Mouse (Mus musculus): ENCODE measurements around the gene Pced1a. TPM values are rescaled to one million over a fixed set of nuclear protein-coding genes. Genes with fewer than 3 reads are reported as not detected.
A peak's percentile ranks its signal among the peaks of the same experiment; 100 is the strongest.

Gene Pced1a
- polyA plus RNA-seq, 1 experiment from 2014 or later, result 11.9 TPM

GRCm38 (mm10) chr2:130430484-130430883 is 6.0 kb upstream of the Pced1a start:
- Histone ChIP-seq H3K4me3 (replicated peaks) (no peak overlapping the region), H3K9ac (replicated peaks) (no peak overlapping the region), H3K36me3 (peaks cover 8% of the 10 kb centered on the region), H3K9me3 (no peaks in the 10 kb centered on the region), H3K27me3 (no peaks in the 10 kb centered on the region), H3K27ac (no peak overlapping the region), H3K4me1 (replicated peaks) (peaks cover 7% of the 10 kb centered on the region), H3K4me2 (replicated peaks) (no peak overlapping the region)
- 84% methylated on average over 3 of the region's 3 CpGs for WGBS
- ATAC-seq, result no peak

DNA sequence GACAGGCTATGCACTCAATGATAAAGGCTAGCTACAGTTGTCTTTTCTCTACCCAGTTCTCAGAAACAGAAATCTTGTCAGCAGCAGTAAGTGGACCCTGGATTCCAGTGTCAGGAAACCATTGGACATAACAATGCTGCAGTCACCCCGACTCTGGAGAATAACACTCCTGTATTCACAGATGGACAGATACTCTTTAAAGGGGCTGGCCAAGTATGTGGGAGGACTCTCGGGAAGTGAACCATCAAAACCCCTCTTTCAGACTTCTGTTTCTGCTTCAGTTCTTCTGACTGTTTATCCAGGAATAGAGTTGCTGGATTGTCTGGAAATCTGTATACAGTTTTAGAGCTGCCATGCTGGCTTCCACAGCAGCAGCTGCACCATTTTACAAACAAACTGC is 5.3 kb upstream of the Pced1a start:
- H3K27ac ChIP-seq, result no peak overlapping the region
- H3K9ac ChIP-seq (replicated peaks), result 0 out of 2 replicates have a peak overlapping the region, but pooled peaks have one; percentile 15
- no peaks in the 10 kb centered on the region for H3K9me3 ChIP-seq
- no peak for ATAC-seq
- no peak overlapping the region for H3K4me2 ChIP-seq (replicated peaks)
- no peaks in the 10 kb centered on the region for H3K27me3 ChIP-seq
- peaks cover 8% of the 10 kb centered on the region for H3K36me3 ChIP-seq
- H3K4me1 ChIP-seq (replicated peaks), result peaks cover 13% of the 10 kb centered on the region
- WGBS, result 72% methylated on average over 2 of the region's 2 CpGs
- no peak overlapping the region for H3K4me3 ChIP-seq (replicated peaks)

DNA sequence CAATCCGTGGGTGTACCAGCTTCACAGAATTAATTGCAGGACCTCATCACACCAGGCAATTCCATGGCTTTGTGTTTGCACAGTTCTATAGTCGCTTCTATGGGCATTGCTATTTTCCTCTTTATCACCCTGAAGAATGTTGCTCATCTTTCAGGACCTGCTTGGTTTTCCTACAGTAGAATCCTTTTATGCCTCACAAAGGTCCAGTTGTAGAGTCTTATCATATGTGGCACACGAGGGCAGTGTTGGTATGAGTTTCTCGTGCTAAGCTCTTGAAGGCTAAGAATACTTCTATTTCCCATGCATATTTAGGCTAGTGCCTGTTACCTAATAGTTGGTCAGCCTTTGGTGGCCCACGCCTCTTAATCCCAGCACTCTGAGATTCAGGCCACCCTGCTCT is 611 bp upstream of the Pced1a start:
- Histone ChIP-seq H3K9ac (replicated peaks) (peak overlapping the region; percentile 86), H3K4me3 (replicated peaks) (peak overlapping the region; percentile 74), H3K9me3 (no peaks in the 10 kb centered on the region), H3K27me3 (no peaks in the 10 kb centered on the region), H3K36me3 (no peaks in the 10 kb centered on the region), H3K4me1 (replicated peaks) (peaks cover 43% of the 10 kb centered on the region), H3K27ac (no peak overlapping the region), H3K4me2 (replicated peaks) (peak overlapping the region; percentile 71)
- no peak for ATAC-seq
- 45% methylated on average over 5 of the region's 5 CpGs for WGBS

GRCm38 (mm10) chr2:130423397-130424125 is 940 bp downstream of the Pced1a start:
- H3K4me2 ChIP-seq (replicated peaks), result peak overlapping the region; percentile 71
- peaks cover 10% of the 10 kb centered on the region for H3K36me3 ChIP-seq
- peak; percentile 82 for ATAC-seq
- WGBS, result 16% methylated on average over 49 of the region's 49 CpGs
- peaks cover 47% of the 10 kb centered on the region for H3K4me1 ChIP-seq (replicated peaks)
- peak overlapping the region; percentile 74 for H3K4me3 ChIP-seq (replicated peaks)
- H3K9ac ChIP-seq (replicated peaks), result peak overlapping the region; percentile 86
- H3K27me3 ChIP-seq, result no peaks in the 10 kb centered on the region
- H3K9me3 ChIP-seq, result no peaks in the 10 kb centered on the region
- H3K27ac ChIP-seq, result peak overlapping the region; percentile 90

DNA sequence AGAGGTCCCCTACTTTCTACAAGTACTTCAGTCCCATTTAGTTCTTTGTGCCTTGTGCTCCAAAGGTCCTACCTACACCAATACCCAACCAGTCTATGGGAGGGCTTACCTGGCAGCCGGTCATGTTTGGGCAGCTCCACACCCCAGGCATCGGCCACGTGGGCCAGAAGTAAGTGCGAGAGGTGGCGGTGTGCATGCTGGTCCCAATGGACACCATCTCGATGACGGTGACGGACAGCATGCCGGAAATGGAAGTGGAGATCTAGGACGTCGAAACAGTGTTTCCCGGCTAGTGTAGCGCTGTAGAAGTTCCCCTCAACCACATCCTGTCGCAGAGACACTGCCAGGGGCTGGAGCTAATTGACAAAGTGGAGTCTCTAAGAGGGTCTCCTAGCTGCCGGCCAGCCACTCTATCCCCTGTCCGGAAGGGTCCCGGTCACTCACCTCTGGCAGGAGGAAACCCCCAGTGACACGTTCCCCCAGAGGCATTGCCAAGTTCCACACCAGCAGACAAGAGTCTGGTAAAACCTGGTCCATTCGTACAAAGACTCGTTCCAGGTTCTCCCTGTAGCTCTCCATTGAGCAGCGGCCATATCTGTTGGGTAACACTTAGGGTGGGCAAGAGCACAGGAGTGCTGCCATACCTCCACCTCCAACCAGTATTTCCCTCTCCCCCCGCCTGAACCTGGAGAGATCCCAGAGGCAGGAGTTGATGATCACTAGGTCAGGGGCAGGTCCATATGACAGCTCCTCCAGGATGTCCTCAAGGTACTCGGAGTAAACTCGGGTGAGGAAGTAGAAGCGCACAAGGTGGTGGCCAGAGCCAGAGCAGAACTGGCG is 2.5 kb downstream of the Pced1a start:
- H3K27me3 ChIP-seq, result no peaks in the 10 kb centered on the region
- no peak overlapping the region for H3K4me2 ChIP-seq (replicated peaks)
- H3K4me1 ChIP-seq (replicated peaks), result peaks cover 47% of the 10 kb centered on the region
- H3K9ac ChIP-seq (replicated peaks), result no peak overlapping the region
- H3K4me3 ChIP-seq (replicated peaks), result no peak overlapping the region
- no peak overlapping the region for H3K27ac ChIP-seq
- peaks cover 10% of the 10 kb centered on the region for H3K36me3 ChIP-seq
- no peak for ATAC-seq
- no peaks in the 10 kb centered on the region for H3K9me3 ChIP-seq
- 97% methylated on average over 26 of the region's 26 CpGs for WGBS

- 74% methylated on average over 6 of the region's 6 CpGs for WGBS
- no peaks in the 10 kb centered on the region for H3K27me3 ChIP-seq
- no peak overlapping the region for H3K4me3 ChIP-seq (replicated peaks)
- peaks cover 5% of the 10 kb centered on the region for H3K4me1 ChIP-seq (replicated peaks)
- H3K9me3 ChIP-seq, result no peaks in the 10 kb centered on the region
- no peak for ATAC-seq
- H3K9ac ChIP-seq (replicated peaks), result no peak overlapping the region
- H3K36me3 ChIP-seq, result peaks cover 3% of the 10 kb centered on the region
- no peak overlapping the region for H3K4me2 ChIP-seq (replicated peaks)
- H3K27ac ChIP-seq, result no peak overlapping the region
Observed at GRCm38 (mm10) chr2:130414094-130414856, 10.2 kb downstream of the Pced1a start.

DNA sequence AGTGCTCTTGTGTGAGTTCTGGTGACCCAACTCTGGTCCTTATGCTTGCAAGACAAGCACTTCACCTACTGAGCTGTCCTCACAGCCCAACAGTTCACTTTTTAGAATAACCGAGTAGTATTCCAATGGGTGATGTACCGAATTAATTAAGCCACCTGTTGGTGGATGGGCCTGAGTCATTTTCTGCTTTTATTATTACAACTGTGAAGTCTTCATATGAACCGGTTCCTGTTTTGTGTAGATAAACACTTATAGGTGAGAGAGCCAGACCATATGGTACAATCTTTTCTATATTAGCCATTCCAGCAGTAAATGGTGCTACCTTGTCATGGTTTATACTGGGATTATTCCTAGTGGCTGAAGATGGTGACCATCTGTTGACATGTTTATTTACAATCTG is 11.7 kb downstream of the Pced1a start:
- no peaks in the 10 kb centered on the region for H3K27me3 ChIP-seq
- H3K9ac ChIP-seq (replicated peaks), result no peak overlapping the region
- WGBS, result 80% methylated on average over 3 of the region's 3 CpGs

DNA sequence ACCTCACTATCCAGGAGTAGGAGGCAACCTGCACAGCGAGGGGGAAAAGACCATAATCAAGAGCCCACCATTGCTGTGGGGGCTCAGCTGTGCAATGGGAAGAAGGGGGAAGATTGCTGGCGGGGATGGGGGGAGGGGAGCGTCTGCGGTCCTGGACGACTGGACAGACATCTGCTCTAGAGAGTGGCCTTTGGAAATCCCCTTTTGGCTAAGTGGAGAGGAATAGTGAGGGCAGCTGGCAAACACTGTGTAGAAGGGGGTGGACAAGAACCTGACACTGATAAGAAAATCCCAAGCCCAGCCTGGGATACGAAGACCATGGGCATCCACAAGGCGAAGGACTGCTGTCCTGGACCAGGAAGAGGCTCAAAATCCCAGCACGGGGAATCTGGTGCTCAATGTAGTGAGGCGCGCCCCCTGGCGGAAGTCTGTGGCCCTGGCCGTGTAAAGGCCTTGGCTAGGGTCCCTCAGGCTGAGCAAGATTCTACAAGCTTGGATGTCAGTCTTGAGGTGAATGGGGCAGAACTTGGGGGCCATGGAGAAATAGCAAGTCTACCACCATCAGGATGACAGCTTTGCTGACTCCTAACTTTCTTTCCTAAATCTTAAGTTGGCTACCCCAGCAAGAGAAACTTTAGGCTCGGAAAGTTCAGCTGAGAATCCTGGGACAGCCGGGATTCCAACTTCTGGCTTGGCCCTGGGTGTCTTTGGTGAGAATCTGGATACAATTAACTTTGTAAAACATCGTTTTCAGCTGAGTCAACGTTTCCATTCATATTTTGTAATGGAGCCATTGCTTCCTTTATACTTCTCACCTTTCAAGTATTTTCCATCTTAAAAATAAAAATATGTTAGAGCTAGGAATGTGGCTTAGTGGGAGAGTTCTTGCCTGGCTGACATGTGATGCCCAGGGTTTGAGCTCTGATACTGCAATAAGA is 12.7 kb downstream of the Pced1a start:
- 34% methylated on average over 16 of the region's 16 CpGs for WGBS
- H3K9ac ChIP-seq (replicated peaks), result peak overlapping the region; percentile 26; the same call in 1 of the 2 replicates
- no peaks in the 10 kb centered on the region for H3K36me3 ChIP-seq
- no peak overlapping the region for H3K27ac ChIP-seq
- H3K27me3 ChIP-seq, result no peaks in the 10 kb centered on the region
- H3K4me2 ChIP-seq (replicated peaks), result no peak overlapping the region
- peak; percentile 89 for ATAC-seq
- peaks cover 5% of the 10 kb centered on the region for H3K4me1 ChIP-seq (replicated peaks)
- no peak overlapping the region for H3K4me3 ChIP-seq (replicated peaks)
- no peaks in the 10 kb centered on the region for H3K9me3 ChIP-seq

More for the DNA sequence above, 11.7 kb downstream of the Pced1a start:
- no peak for ATAC-seq
- Histone ChIP-seq H3K4me2 (replicated peaks) (no peak overlapping the region), H3K36me3 (no peaks in the 10 kb centered on the region), H3K4me3 (replicated peaks) (no peak overlapping the region), H3K4me1 (replicated peaks) (peaks cover 5% of the 10 kb centered on the region), H3K9me3 (no peaks in the 10 kb centered on the region), H3K27ac (no peak overlapping the region)

DNA sequence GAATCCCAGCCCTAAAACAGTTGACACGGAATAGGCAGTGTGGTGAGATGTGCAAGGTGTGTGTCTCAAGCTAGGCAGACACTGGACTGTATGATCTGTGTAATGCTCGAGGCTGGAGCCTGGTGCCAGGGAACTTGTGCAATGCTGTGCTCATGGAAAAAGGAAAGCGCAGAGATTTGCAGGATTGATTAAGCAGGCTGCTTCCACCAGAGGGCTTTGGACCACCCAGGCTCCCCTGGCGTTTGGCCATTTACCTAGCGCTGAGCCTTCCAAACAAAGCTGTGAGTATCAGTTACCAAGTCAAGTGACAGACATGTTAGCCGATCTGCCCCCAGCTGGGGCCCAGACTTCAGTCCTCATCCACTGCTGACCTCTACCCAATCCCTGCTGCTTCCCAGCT is 16.3 kb downstream of the Pced1a start:
- H3K9ac ChIP-seq (replicated peaks), result no peak overlapping the region
- 14% methylated on average over 6 of the region's 6 CpGs for WGBS
- H3K36me3 ChIP-seq, result no peaks in the 10 kb centered on the region
- H3K4me2 ChIP-seq (replicated peaks), result no peak overlapping the region
- no peaks in the 10 kb centered on the region for H3K27me3 ChIP-seq
- H3K27ac ChIP-seq, result no peak overlapping the region
- no peak overlapping the region for H3K4me3 ChIP-seq (replicated peaks)
- no peaks in the 10 kb centered on the region for H3K9me3 ChIP-seq
- ATAC-seq, result no peak
- peaks cover 5% of the 10 kb centered on the region for H3K4me1 ChIP-seq (replicated peaks)

DNA sequence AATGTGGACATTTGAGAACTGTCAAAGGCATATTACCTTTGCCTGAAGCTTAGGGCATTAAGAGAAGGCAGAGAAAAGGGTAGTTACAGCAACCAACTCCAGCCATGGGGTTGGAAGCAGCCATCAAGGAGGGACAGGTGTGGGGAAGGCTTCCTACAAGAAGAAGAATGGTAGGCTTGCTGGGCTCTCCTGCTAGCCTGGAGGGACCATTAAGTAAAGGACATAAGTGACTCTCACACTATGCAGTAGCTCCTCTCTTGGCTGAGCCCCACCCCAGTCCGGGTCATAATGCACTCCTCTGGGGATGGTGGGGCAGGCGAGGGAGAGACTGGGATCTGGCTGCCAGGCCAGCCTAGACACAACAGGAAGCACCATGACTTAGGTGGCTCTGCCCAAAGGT is 18.3 kb downstream of the Pced1a start, which contains the start of gene Tmem239:
Tmem239 (plus strand) TSS at position 301 of the 400 bp plus-strand sequence.
- Histone ChIP-seq H3K36me3 (no peaks in the 10 kb centered on the region), H3K27ac (no peak within 1 kb of the TSS), H3K4me3 (replicated peaks) (no peak within 1 kb of the TSS), H3K4me2 (replicated peaks) (no peak within 1 kb of the TSS), H3K4me1 (replicated peaks) (no peaks in the 10 kb centered on the region), H3K9ac (replicated peaks) (no peak within 1 kb of the TSS), H3K9me3 (no peaks in the 10 kb centered on the region), H3K27me3 (no peaks in the 10 kb centered on the region)
- ATAC-seq, result no peak
- 74% methylated on average over 2 of the region's 2 CpGs for WGBS

DNA sequence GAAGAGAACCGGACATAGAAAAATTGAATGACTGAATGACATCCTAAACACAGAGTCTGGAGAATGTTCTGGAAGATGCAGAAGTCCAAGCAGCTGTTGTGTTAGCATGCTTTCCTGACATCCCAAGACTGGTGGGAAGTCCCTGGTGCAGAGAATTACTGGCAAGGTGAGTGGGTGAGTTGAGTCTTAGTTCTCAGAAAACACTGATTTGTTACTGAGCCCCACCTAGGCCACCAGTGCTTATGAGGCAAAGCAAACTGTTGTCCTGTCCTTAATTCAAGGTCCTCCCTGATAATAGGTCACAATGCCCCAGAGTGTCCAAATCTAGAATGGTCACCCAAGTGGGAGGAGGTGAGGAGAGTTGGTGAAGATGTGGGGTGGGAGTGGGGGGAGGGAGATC is 19.6 kb downstream of the Pced1a start, which contains the start of the genes Gm28372 and 1700020A23Rik:
Gm28372 (plus strand) TSS at position 301 of the 400 bp plus-strand sequence.
1700020A23Rik (plus strand) TSS at position 321 of the 400 bp plus-strand sequence.
- no peak within 1 kb of the TSS for H3K9ac ChIP-seq (replicated peaks)
- no peak within 1 kb of the TSS for H3K27ac ChIP-seq
- H3K4me1 ChIP-seq (replicated peaks), result no peaks in the 10 kb centered on the region
- no peaks in the 10 kb centered on the region for H3K36me3 ChIP-seq
- no peak within 1 kb of the TSS for H3K4me3 ChIP-seq (replicated peaks)
- WGBS, result 89% methylated on average over 1 of the region's 1 CpGs
- H3K9me3 ChIP-seq, result no peaks in the 10 kb centered on the region
- H3K27me3 ChIP-seq, result no peaks in the 10 kb centered on the region
- H3K4me2 ChIP-seq (replicated peaks), result no peak within 1 kb of the TSS
- no peak for ATAC-seq

Data from midbrain, embryonic 13.5 days (tissue).